Mouse (Mus musculus) limb, embryonic 11.5 days (tissue): ENCODE data around the gene Nadsyn1. TPM values are rescaled to one million over a fixed set of nuclear protein-coding genes. Genes with fewer than 3 reads are reported as not detected.

Experiments used
- ATAC-seq: fragments of 200-750 bp; cut with Nextera tagmentation; 2 replicates; pipeline ENCODE4 v1.8.0; 2017; ENCODE audit warnings: low read depth; ENCODE audit not compliant: insufficient number of reproducible peaks, low FRiP score, low TSS enrichment
- DNase-seq: peaks from one replicate; pipeline ENCODE4 v3.0.0-alpha.2; 2015; ENCODE audit warnings: low spot score
- H3K27ac ChIP-seq: fragments of 300-500 bp; sonication (generic); replicated peaks from 2 replicates; pipeline ENCODE4 v1.5.1; 2014; ENCODE audit warnings: low read depth, mild to moderate bottlenecking, low read length
- H3K27me3 ChIP-seq: fragments of 300-500 bp; sonication (generic); 2 replicates; pipeline ENCODE4 v1.6.1; 2014; ENCODE audit warnings: mild to moderate bottlenecking, low read length, mixed read lengths; ENCODE audit not compliant: control insufficient read depth, insufficient read depth
- H3K36me3 ChIP-seq: fragments of 300-500 bp; sonication (generic); 2 replicates; pipeline ENCODE4 v1.6.1; 2014; ENCODE audit warnings: mild to moderate bottlenecking, low read length, moderate library complexity, mixed read lengths; ENCODE audit not compliant: control insufficient read depth, insufficient read depth
- H3K4me1 ChIP-seq: fragments of 300-500 bp; sonication (generic); 2 replicates; pipeline ENCODE4 v1.6.1; 2014; ENCODE audit warnings: low read length, mixed read lengths; ENCODE audit not compliant: control insufficient read depth, insufficient read depth
- H3K4me2 ChIP-seq: fragments of 300-500 bp; sonication (generic); 2 replicates; pipeline ENCODE4 v1.6.1; 2014; ENCODE audit warnings: low read depth, mild to moderate bottlenecking, moderate library complexity; ENCODE audit not compliant: severe bottlenecking
- H3K4me3 ChIP-seq: fragments of 300-500 bp; sonication (generic); 2 replicates; pipeline ENCODE4 v1.5.1; 2014; ENCODE audit warnings: low read depth, low read length
- H3K9ac ChIP-seq: fragments of 300-500 bp; sonication (generic); 2 replicates; pipeline ENCODE4 v1.6.1; 2014; ENCODE audit warnings: mild to moderate bottlenecking, low read length
- H3K9me3 ChIP-seq: fragments of 300-500 bp; sonication (generic); 2 replicates; pipeline ENCODE4 v1.6.1; 2016; ENCODE audit warnings: low read length; ENCODE audit not compliant: control insufficient read depth
- WGBS: fragments of 180-500 bp; shearing (Covaris S2); extraction: QIAGEN DNeasy Blood & Tissue Kit; methylation state at CpG from one replicate; pipeline ENCODE4 v1.1.7; 2014; 5-methylcytosine and 5-hydroxymethylcytosine counted together
- microRNA-seq: library from miRNA; unstranded; fragments of <30 nt; microRNA quantifications from one replicate; pipeline ENCODE4, GENCODE M21; 2016
- polyA plus RNA-seq: library from polyadenylated mRNA; unstranded; fragments of >200 nt; fragmentation: Nextera tagmentation; extraction: Ambion mirVana; gene quantifications from 2 replicates; pipeline ENCODE4 v1.2.1, GENCODE M21; 2014

The Nadsyn1 gene
- polyA plus RNA-seq, 1 experiment from 2014 or later = 8.4 TPM

GRCm38 (mm10) chr7:143753990-143754715 lies 68.5 kb downstream of the Nadsyn1 start:
- peak; percentile 77 for DNase-seq
- Histone ChIP-seq H3K4me3 (no peak overlapping the region), H3K27me3 (peaks cover 6% of the 10 kb centered on the region; the same call in 1 of the 2 replicates), H3K36me3 (no peaks in the 10 kb centered on the region), H3K9ac (no peak overlapping the region), H3K4me2 (no peak overlapping the region), H3K4me1 (no peaks in the 10 kb centered on the region), H3K9me3 (no peaks in the 10 kb centered on the region), H3K27ac (no peak overlapping the region)
- 48% methylated on average over 5 of the region's 5 CpGs for WGBS
- no peak for ATAC-seq

DNA sequence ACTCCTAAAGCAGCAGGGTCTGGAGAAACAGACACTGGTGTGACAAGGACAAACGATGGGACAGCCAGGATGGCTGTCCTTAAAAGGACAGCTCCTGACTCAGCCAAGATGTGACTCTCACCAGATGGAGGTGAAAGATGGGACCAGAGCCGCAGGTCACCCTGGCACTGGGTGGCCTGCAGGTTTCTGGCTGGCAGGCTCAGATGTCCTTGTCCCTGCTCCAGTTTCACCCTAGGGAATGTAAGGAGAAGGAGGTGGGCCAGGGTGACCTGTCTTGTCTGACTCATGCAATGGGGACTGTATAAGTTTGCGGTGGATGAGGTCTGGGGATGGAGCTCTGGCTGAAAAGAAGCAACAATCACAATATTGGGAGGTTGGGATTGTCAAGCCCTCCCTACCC lies 70.0 kb downstream of the Nadsyn1 start:
- WGBS = 72% methylated on average over 3 of the region's 3 CpGs
- Histone ChIP-seq H3K27me3 (peaks cover 6% of the 10 kb centered on the region; the same call in 1 of the 2 replicates), H3K4me3 (no peak overlapping the region), H3K27ac (no peak overlapping the region), H3K9me3 (no peaks in the 10 kb centered on the region), H3K9ac (no peak overlapping the region), H3K4me1 (no peaks in the 10 kb centered on the region), H3K4me2 (no peak overlapping the region), H3K36me3 (no peaks in the 10 kb centered on the region)
- ATAC-seq (no peak), DNase-seq (no peak)

DNA sequence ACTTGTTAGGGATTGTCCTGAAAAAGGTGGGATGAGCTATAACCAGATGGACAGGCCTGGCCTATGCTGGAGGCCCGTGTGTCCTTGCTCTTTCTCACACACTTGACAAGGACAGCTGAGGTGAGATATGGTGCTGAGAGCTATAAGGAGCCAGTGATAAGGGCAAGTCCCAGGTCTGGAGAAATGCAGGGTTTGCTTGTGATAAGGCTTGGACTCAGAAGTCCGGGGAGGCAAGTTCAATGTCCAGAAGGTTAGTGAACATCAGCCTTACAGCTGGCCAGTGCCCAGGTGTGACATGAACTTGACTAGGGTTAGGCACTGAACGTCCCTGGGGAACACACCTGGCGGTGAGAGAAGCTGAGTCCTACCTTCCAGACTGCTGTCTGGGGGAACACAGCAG lies 70.6 kb downstream of the Nadsyn1 start:
- no peak overlapping the region for H3K4me2 ChIP-seq
- 70% methylated on average over 4 of the region's 4 CpGs for WGBS
- H3K27ac ChIP-seq = no peak overlapping the region
- peaks cover 6% of the 10 kb centered on the region; the same call in 1 of the 2 replicates for H3K27me3 ChIP-seq
- H3K9me3 ChIP-seq = no peaks in the 10 kb centered on the region
- H3K9ac ChIP-seq = no peak overlapping the region
- no peaks in the 10 kb centered on the region for H3K36me3 ChIP-seq
- ATAC-seq = no peak
- no peak overlapping the region for H3K4me3 ChIP-seq
- H3K4me1 ChIP-seq = no peaks in the 10 kb centered on the region
- no peak for DNase-seq

DNA sequence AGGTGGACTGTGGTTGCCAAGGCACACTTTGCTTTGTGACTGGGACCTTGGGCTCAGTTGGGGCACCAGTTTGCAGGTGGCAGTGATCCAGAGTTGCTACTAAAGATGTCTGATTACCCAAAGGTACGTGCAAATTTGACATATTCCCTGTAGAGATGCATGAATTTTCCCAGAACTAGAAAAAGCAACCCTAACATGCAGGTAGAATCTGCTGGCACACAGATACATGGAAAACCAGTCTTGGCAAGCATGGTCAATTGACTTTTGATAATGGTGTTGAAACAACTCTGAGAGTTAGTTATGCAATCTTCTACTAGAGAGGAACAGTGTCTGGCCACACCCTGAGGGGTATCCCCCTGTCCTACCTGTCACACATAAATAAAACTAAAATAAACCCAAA lies 71.3 kb downstream of the Nadsyn1 start:
- Histone ChIP-seq H3K4me3 (no peak overlapping the region), H3K27me3 (peaks cover 6% of the 10 kb centered on the region; the same call in 1 of the 2 replicates), H3K36me3 (no peaks in the 10 kb centered on the region), H3K9me3 (no peaks in the 10 kb centered on the region), H3K4me2 (no peak overlapping the region), H3K27ac (no peak overlapping the region), H3K9ac (no peak overlapping the region), H3K4me1 (no peaks in the 10 kb centered on the region)
- 81% methylated on average over 1 of the region's 1 CpGs for WGBS
- ATAC-seq (no peak), DNase-seq (no peak)

- 65% methylated on average over 3 of the region's 3 CpGs for WGBS
- Histone ChIP-seq H3K36me3 (no peaks in the 10 kb centered on the region), H3K4me1 (no peaks in the 10 kb centered on the region), H3K9ac (no peak overlapping the region), H3K4me2 (no peak overlapping the region), H3K27me3 (no peaks in the 10 kb centered on the region), H3K27ac (no peak overlapping the region), H3K4me3 (no peak overlapping the region), H3K9me3 (no peaks in the 10 kb centered on the region)
- ATAC-seq (no peak), DNase-seq (no peak)
Measured at GRCm38 (mm10) chr7:143749045-143749444, 73.6 kb downstream of the Nadsyn1 start.

- Histone ChIP-seq H3K36me3 (no peaks in the 10 kb centered on the region), H3K4me2 (peak overlapping the region; percentile 38), H3K9ac (peak overlapping the region; percentile 45), H3K27ac (0 out of 2 replicates have a peak overlapping the region, but pooled peaks have one; percentile 18), H3K4me1 (no peaks in the 10 kb centered on the region), H3K9me3 (no peaks in the 10 kb centered on the region), H3K4me3 (no peak overlapping the region), H3K27me3 (no peaks in the 10 kb centered on the region)
- 3% methylated on average over 16 of the region's 16 CpGs for WGBS
- peak; percentile 97 for DNase-seq
- ATAC-seq = peak; percentile 56
Measured at GRCm38 (mm10) chr7:143748041-143748868, 74.4 kb downstream of the Nadsyn1 start.

Small RNA genes within 50 kb of the gene (microRNA-seq; reads per million reads assigned to microRNA genes)
- not detected for gene Gm22064

Other genes starting within 250 kb of the Nadsyn1 start
- gene Cars, start 222.8 kb downstream of the Nadsyn1 start, polyA plus RNA-seq = 62.2 and 65.7 TPM in 2 replicates
- gene Tnfrsf26, start 194.1 kb downstream of the Nadsyn1 start, polyA plus RNA-seq = 0.05 TPM in 1 of 2 replicates, not detected in the other
- gene Tnfrsf22, start 173.2 kb downstream of the Nadsyn1 start, polyA plus RNA-seq = 12.9 and 13.8 TPM in 2 replicates
- 0.09 and 0.58 TPM in 2 replicates for gene Tnfrsf23, start 137.0 kb downstream of the Nadsyn1 start, polyA plus RNA-seq
- gene Osbpl5, start 65.9 kb downstream of the Nadsyn1 start, polyA plus RNA-seq = 17.2 and 17.9 TPM in 2 replicates
- gene Mrgprg, start 55.9 kb downstream of the Nadsyn1 start, polyA plus RNA-seq = not detected in 2 replicates
- 2.0 and 2.2 TPM in 2 replicates for gene Mrgpre, start 38.3 kb downstream of the Nadsyn1 start, polyA plus RNA-seq
- 56.0 and 60.6 TPM in 2 replicates for gene Dhcr7, start 296 bp upstream of the Nadsyn1 start, polyA plus RNA-seq
- gene Gm498, start 44.0 kb upstream of the Nadsyn1 start, polyA plus RNA-seq = not detected in 2 replicates
- 0.51 and 0.68 TPM in 2 replicates for gene Shank2, start 179.1 kb upstream of the Nadsyn1 start, polyA plus RNA-seq